Mouse (Mus musculus) cerebellum, adult 11 months (tissue): ENCODE data around the gene Gm9573.

Source experiments
- DNase-seq: peaks from one replicate; pipeline ENCODE4 v3.0.0; 2022

Gm9573 gene

DNA sequence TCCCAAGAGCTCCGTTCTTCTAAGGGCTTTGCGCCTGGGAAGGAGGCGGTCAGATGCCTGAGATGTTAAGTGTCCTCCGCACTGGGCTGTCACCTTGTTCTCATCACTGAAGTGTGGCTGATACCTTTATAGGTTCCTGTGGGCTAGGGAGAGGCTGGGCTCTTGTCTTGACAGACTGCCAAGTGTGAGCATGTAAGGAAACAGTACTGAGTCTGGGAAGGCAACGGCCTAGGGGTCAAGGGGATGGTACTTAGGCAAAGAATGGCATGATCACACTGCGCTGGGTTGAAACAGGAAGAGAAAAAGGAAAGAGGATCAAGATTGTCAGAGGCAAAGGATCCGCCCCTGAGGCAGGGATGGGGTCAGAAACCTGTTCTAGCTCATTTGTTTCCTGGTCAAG is at the start of gene Gm9573:
Gene Gm9573 (minus strand): TSS at position 101 of the 400 bp plus-strand sequence.
- no peak for DNase-seq

DNA sequence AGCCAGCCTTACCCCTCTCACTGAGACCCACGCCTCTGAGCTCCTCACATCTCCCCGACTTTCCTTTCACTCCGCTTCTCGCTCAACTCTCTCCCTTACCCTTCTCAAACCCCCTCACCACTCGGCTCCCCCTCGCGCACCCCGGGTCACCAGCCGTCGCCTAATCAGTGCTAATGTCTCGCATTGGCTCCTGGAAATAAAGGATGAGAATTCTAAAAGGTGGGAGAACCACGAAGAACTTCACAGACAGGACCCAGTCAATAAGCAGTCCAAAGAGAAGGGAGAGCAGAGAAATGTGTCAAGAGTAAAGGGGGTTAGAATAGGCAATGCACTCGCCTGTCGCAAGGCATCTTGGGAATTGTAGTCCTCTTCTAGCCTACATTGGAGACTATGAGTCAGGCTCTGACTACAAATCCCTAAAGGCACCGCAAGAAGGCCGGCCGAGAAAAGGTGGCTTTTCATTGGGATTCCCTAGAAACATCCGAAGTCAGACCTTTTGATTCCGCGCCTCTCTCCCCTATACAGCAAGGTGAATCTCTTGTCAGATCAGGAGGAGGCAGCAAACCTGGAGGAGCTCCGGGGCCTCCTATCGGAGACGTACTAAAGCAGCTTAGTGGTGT is 47.1 kb upstream of the Gm9573 start, which contains the start of gene Gtf2h4:
Gene Gtf2h4 (minus strand): TSS at position 324 of the 620 bp plus-strand sequence.
- peak; percentile 84 for DNase-seq

DNA sequence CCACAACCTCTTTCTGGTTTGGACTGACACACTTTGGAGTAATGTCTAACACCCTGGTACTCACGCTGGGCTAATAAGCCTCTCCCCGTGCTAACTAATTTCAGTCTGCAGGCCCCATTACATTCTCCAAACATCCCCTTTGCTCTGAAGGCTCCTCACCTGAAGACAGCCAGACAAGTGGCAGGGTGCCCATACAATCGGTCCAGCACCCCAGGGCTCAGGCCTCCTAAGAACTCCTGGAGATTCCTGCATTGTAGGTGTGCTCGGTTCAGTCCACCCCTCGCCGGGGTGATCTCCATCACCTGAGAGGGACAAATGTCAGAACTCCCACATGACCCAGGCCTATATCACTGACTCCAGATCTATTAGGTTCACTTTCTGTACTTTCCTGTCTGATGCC is 46.1 kb upstream of the Gm9573 start:
- DNase-seq = no peak

DNA sequence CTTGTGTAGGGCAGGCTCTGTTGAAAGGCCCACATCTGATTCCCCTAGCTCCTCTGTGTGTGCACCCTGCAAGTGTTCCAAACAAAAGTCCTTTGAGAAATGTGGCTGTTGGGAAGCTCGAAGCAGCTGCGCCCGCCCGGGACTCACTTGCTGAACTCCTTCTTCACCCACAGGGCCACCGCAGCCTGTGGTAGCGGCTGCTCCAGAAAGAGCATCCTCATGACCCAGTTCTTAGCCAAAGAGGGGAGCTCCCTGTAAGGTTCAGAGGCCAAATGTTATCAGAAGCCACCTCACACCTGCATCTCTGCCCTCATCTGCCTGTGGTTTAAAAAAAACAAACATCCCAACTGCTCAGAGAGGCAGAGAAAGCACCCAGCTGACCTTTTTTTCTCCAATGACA is 45.4 kb upstream of the Gm9573 start:
- DNase-seq = no peak

DNA sequence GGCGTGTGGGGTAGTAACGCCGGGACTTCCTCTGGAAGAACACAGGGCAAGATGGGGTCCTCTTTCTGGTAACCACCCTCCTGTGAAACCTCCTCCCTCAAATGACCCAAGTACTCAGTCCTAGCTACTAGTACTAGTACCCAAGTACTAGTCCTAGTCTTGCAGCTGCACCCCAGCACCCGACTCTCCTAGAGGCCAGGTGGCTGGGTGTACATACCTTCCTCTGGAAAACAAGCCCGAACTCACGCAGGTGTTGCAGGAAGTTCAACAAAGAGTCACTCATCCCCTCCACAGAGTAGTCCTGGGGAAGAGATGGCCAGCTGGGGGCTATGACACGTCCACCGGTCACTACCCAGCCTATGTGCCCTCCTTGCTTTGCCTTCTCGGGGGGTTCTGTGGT is 43.3 kb upstream of the Gm9573 start:
- DNase-seq = no peak

DNA sequence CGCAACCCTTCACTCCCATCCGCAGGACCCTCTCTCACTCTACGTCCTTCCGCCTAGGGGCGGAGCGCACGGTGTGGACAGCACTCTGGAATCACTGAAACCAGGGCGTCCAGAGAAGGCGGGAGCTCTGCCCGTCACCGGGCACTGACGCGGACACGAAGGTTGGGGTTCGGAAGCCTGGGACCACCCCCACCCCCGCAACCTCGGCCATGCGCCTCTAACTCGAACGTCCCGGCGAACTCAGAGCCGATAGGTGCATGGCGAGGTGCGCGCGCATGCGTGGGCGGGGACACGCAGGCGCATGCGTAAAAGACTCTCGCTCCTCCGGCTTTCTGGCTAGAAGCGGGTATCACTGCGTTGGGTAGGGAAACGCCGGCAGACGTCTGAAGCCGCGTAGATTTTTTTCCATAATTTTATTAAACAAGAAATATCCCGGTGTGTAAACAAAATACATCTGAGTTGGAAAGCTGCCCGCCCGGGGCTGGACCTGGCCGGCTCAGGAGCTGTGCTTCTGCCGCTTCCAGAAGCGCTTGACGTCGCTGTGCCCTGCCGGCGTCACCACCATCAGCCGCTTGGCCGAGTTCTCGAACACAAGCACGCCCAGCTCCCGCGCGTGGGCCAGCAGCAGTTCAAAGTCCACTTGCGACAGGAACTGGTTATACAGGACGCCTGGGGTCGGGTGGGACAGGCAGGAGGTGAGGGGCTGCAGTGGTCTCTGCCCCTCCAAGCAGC is 41.1 kb upstream of the Gm9573 start, which contains the start of gene Vars2:
Gene Vars2 (minus strand): TSS at position 259 of the 732 bp plus-strand sequence.
- peak; percentile 98 for DNase-seq

DNA sequence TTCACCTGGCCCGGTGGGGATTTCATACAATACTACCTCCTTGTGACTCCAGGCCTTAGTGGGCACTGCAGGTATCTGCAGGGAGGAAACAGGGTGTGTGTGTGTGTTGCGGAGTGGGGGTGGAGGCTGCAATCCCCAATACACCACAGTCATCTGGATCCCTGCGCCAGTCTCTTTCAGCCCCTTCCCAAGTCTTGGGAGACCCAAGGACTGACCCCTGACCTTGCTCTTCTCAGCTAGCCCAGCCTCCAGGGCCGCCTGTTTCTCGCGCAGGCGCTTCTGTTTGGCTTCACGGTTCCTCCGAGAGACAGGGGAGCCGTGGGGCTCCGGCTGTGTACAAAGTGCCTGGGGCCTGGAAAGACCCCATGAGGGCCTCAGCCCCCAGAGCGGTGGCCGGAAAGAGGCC is 40.4 kb upstream of the Gm9573 start:
- DNase-seq = no peak

DNA sequence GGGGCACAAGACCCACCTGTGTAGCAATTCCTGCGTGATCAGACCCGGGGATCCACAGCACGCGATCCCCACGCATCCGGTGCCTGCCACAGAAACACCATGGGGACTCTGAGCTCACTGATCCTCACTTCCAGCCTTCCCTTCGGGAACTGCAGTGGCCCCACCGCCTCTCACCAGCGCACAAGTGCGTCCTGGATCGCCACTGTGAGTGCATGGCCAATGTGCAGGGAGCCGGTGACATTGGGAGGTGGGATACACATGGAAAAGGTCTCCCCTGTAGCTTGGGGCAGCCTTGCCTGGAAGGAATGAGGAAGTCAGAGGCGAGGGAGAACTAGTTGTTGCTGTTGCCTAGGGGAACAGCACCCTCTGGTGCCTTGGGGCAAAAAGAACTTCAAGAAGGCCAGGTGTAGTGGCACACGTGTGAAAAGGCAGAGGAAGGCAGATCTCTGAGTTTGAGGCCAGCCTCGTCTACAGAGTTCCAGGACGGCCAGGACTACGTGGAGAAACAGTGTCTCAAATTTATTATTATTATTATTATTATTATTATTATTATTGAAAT is 39.6 kb upstream of the Gm9573 start:
- no peak for DNase-seq

DNA sequence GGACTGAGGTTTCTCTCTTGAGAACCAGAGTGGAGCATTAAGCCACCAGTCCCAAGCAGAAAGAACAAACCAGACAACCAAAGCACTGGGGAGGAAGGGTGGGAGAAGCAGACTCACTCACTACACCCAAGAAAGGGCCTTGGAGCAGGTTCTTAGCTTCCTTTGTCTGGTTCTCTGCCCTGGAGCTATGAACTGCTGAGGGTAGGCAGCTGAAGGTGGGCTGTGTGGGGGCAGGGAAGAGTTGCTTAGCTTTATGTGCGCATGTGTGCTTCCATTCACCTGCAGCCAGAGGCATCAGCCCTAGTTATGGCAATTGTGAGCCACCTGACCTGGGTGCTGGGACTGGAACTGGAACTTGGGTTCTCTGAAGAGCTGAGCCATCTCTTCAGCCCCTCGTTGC is 26.6 kb upstream of the Gm9573 start:
- DNase-seq = no peak

DNA sequence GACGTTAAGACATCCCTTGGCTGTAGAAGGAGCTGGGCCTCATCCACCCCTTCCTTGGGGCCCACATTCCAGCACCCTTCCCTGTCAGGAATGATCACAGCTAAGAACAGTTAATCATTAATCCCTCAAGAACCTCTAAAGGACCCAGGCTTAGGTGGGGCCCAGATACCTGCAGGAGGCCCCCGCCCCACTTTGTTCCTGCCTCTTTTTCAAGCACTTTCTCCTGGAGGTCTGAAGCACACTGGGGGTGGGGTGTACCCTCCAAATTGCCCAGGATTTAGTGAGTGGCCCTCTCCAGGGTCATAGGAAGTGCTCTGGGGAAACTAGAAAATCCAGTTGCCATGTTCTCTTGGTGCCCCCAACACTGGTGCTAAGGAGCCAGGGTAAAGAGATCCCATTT is 23.0 kb upstream of the Gm9573 start:
- DNase-seq = no peak

DNA sequence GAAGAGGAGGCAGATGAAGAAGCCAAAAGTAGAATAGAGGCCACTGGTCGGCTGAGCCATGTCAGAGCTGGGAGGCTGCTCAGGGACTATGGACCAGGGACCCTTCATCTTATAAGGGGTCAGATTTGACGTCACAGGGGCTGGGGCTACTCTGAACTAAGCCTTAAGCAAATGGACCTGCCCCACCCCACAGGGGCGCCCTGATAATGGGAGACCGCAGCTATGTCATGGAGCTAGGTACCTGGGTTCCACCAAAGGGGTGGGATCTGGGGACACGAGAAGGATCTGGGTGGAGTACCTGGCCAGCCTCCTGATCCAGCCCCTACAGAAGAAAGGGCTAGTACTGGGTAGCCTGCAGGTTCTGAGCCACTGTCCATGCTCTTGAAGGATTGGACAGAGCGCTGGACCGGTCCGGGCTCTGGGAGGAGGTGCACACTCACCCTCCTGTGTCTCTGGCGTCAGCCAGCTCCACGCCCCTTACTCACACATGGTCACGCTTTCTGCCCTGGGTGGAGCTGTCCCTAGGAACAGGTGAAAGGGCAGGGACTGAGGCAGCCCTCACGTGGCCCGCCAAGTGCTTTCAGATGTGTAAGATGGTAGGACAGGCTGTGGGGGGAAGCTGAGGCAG is 17.3 kb upstream of the Gm9573 start, which contains the start of gene Mucl3:
Gene Mucl3 (minus strand): TSS at position 87 of the 628 bp plus-strand sequence.
- no peak for DNase-seq

DNA sequence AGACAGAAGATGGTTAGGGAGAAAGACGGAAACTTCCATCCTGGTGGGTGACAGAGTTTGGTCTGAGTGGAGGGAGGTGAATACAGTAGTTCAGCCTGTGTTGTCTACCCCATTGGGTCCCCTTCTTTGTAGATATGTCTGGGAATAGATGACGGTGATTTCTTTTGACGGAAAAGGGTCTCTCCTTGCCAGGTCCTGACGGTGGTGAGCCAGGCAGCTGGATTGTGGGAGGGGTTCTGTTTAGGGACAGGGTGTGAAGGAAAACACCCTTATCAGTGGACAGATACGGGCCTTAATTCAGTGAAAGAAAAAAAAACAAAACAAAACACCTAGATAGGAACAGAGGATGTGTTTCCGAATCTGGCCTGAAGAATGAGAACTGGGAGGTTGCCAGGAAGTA is 12.9 kb upstream of the Gm9573 start:
- no peak for DNase-seq

DNA sequence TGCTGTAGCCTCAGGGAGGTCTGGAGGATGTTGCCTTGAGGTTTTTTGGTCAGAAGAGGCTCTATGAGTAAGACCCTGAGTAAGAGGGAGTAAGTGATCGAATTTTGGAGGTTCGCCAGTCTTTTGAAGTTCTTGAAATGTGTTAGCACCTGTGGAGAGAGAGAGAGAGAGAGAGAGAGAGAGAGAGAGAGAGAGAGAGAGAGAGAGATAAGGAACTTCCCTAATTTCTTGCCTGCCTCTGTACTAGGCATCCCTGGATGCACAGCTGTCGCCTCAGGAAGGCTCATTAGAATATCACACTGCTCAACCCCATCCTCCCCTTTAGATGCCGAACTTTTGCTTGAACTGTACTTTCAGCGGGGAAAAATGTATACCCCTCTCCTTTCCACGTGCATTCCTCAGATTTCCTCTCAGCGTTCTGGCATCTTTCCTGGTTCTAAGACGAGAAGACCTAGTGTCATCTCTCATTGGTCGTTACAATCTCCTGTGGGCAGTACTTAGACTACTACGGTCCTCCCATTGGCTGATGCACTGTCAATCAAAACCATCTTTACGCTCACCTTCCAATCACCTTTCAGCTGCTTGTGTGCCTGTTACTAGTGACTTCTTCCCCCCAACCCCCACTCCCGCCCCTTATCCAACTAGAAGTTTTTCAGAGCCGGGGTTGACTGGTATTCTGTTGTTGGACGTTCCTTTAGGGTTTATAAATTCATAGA is 12.2 kb upstream of the Gm9573 start:
- no peak for DNase-seq

DNA sequence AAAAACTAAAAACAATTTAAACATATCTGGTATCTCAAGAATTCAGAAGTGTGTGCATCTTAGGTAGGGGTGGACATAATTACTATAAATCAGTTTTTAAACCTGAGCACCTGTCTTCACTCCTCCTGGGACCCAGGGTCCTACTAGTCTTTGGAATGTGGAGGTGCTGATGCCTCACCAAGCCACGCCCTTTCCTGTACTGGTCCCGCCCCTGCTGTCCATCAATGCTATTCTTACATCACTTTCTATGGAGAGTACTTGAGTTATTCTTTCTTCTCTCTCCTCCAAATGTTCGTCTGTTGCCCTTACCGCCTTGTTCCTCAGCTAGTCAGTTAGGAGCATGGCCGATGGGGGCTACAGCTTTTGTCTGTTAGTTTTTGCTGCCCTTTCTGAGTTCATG is 9.9 kb upstream of the Gm9573 start:
- peak; percentile 26 for DNase-seq

DNA sequence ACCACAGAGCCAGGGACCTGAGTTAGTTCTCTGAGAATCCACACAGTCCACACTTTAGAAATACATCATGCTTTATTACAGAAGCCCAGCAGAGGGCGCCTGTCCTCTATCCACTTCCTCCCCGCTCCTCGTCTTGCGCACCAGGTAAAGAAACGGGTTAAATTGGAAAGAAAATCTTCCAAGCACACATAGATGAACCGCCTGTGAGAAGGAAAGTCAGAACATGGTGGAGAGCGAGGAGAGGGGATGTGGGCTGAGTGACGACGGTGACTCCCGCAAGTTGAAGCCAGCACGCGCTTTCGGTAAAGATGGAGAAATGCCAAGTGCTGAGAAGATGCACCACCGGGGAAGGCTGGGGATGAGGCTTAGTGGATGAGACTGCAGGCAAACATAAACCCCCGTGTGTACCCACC is 9.3 kb upstream of the Gm9573 start:
- peak; percentile 69 for DNase-seq

DNA sequence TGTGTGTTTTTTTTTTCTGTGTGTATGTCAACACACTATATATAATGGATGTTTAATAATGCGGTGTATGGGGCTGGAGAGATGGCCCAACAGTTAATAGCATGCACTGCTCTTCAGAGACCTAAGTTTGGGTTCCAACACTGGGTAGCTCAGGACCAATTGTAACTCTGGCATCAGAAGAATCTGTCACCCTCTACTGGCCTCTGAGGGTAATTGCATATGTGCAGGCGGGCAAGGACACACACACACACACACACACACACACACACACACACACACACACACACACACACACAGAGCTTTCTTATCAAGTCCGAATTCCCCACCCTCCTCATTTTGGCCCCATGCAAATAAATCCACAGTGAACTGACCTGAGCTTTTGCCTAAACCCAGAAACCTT is 8.8 kb upstream of the Gm9573 start:
- no peak for DNase-seq

DNA sequence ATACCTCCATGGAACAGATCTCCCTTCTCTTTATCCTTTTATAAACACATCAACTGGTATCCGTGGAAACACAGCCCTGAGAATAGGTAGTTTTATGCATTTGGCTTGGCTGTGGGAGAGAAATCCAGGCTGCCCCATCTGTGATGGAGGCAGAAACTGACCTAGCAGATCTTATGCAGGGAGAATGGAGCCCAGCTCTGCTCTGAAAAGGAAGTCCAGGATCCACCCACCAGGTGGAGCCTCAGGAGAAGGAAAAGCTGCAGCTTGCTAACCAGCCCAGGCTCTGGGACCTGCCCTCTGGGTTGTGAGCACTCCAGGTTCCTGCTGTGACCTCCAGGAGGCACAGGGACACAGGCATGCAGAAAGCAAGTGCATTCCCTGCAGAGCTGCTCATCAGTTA is 7.6 kb upstream of the Gm9573 start:
- DNase-seq = no peak

DNA sequence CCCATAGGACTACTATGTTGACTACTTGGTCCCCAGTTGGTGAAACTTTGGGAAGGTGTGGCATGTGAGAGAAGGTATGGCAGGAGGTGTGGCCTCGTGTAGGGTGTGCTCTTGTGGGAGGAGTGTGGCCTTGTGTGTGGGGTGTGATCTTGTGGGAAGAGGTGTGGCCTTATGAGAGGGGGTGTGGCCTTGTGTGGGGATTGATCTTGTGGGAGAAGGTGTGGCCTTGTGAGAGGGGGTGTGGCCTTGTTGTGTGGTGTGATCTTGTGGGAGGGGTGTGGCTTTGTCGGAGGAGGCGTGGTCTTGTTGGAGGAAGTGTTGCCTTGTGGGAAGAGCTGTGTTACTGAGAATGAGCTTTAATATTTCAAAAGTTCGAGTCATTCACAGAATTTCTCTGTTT is 9.3 kb downstream of the Gm9573 start:
- DNase-seq = no peak

DNA sequence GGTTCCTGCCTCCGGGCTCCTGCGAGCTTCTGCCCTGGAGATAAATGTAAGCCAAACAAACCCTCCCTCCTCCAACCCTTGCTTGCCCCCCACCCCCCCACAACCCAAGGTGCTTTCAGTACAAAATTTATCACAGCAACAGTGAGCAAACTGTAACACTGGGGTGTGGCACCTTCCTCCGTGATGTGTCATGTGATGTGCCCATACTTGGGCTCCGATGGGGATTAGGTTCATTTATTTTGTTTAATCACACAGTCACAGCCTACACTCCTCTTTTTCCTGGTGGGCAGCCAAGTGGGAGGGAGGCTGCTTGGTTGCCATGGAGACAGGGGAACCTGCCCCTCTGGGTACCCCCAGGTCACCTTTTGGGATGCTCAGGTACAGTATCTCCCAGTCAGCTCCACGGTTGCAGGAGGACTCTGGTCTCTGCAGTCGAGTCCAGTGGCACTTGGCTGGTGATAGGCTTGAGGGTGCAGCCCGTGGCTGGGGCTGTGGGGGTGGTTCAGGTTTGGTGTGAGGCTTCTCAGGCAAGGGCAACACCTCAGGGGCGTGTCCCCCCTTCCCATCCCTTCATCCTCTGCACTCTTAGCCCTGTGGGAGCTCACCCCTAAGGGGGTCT is 24.6 kb downstream of the Gm9573 start:
- DNase-seq = no peak

DNA sequence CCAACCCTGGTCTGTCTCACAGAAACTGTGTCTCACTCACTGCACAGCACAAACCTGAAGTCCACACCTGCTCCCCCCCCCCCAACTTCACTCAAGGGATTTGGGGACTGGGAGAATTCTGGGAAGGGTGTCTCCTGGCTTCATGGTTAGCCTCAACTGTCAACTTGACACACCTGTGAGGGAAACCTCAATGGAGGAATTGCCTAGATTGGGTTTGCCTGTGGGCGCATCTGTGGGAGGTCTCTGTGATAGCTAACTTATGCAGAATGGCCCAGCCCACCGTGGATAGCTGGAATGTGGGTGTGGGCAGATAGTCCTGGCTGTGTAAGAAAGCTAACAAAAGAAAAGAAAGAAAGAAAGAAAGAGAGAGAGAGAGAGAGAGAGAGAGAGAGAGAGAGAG is 25.2 kb downstream of the Gm9573 start, which contains the start of gene Sfta2:
Gene Sfta2 (plus strand): TSS at position 301 of the 400 bp plus-strand sequence.
- no peak for DNase-seq

DNA sequence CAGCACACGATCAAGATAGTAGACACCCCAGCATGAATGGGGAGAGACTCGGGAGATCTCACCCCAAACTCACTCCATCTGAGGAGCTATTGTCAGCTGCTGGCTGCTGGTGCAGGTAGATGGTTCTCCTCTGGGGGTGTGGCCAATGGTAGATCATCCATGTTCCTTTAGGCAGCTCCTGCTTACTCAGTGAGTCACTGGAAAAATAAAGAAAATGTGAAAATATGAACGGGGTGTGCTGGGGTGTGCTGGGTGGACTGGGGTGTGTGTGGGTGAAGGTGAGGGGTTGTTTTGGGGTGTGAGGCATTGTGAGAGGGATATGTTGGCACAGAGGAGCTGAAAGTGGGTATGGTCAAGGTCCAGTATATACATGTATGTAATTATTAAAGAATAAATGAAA is 29.0 kb downstream of the Gm9573 start:
- DNase-seq = no peak

DNA sequence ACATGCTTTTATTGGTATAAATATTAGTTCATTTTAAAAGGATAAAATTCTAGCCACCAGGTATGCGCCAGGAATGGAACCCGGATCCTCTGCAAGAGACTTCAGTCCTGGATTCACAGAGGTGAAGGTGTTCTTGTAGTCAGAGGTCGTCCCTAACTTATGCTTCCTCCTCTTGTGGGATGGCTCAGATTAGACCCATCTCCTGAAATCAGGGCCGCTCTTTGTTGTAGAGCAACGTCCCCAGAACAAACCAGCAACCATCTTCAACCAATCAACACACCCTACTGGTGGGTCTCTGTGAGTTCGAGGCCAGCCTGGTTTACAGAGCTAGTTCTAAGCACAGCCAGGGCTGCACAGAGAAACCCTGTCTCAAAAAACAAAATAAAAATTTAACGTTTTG is 32.0 kb downstream of the Gm9573 start:
- no peak for DNase-seq

DNA sequence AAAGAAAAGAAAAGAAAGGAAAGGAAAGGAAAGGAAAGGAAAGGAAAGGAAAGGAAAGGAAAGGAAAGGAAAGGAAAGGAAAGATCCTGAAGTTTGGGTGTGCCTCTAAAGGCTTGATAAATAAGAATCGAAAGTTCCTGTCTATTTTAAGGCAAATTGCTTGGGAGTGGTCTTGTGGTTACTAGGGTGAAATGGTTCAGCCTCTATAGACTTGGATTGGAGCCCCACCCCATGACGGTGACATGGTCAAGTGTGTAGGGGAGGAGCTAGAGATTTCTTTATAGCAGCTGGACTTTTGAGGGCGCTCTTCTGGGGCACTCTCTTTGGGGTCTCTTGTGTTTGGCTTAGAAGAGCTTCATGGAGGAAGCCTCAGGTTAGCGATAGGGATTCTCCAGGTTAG is 32.7 kb downstream of the Gm9573 start:
- DNase-seq = no peak
